Mouse (Mus musculus) embryonic facial prominence, embryonic 11.5 days (tissue): ENCODE measurements at regions not wholly inside any gene's neighbourhood (a gene's known extent, or its start where the extent isn't known, plus 50 kb on each side); places are given as distances from the start of the nearest gene placed in this dataset.

ENCODE experiments used
- ATAC-seq: fragments of 200-750 bp; cut with Nextera tagmentation; replicated peaks from 2 replicates; pipeline ENCODE4 v1.8.0; 2017; ENCODE audit warnings: low read depth; ENCODE audit not compliant: insufficient number of reproducible peaks, low FRiP score, low TSS enrichment
- DNase-seq: peaks from one replicate; pipeline ENCODE4 v3.0.0-alpha.2; 2015; ENCODE audit warnings: low spot score
- H3K27ac ChIP-seq: fragments of 300-500 bp; sonication (generic); replicated peaks from 2 replicates; pipeline ENCODE4 v1.5.1; 2014; ENCODE audit warnings: mild to moderate bottlenecking, low read depth, low read length, control low read depth
- H3K27me3 ChIP-seq: fragments of 300-500 bp; sonication (generic); 2 replicates; pipeline ENCODE4 v1.6.1; 2014; ENCODE audit warnings: mild to moderate bottlenecking, low read length, moderate library complexity, mixed read lengths; ENCODE audit not compliant: control insufficient read depth, insufficient read depth
- H3K36me3 ChIP-seq: fragments of 300-500 bp; sonication (generic); replicated peaks from 2 replicates; pipeline ENCODE4 v1.6.1; 2014; ENCODE audit warnings: low read depth, mild to moderate bottlenecking, low read length, moderate library complexity, mixed read lengths; ENCODE audit not compliant: control insufficient read depth, insufficient read depth
- H3K4me1 ChIP-seq: fragments of 300-500 bp; sonication (generic); 2 replicates; pipeline ENCODE4 v1.6.1; 2014; ENCODE audit warnings: low read length, mixed read lengths; ENCODE audit not compliant: control insufficient read depth, insufficient read depth
- H3K4me2 ChIP-seq: fragments of 300-500 bp; sonication (generic); 2 replicates; pipeline ENCODE4 v1.6.1; 2014; ENCODE audit warnings: low read depth, mild to moderate bottlenecking, control low read depth, low read length, moderate library complexity
- H3K4me3 ChIP-seq: fragments of 300-500 bp; sonication (generic); 2 replicates; pipeline ENCODE4 v1.5.1; 2014; ENCODE audit warnings: low read depth, low read length, control low read depth
- H3K9ac ChIP-seq: fragments of 300-500 bp; sonication (generic); replicated peaks from 2 replicates; pipeline ENCODE4 v1.6.1; 2014; ENCODE audit warnings: mild to moderate bottlenecking, control low read depth, low read length
- H3K9me3 ChIP-seq: fragments of 300-500 bp; sonication (generic); replicated peaks from 2 replicates; pipeline ENCODE4 v1.6.1; 2016; ENCODE audit warnings: mild to moderate bottlenecking, low read length, inconsistent platforms, mixed read lengths; ENCODE audit not compliant: control insufficient read depth
- WGBS: fragments of 180-500 bp; shearing (Covaris S2); extraction: QIAGEN DNeasy Blood & Tissue Kit; methylation state at CpG from one replicate; pipeline ENCODE4 v1.1.7; 2014; 5-methylcytosine and 5-hydroxymethylcytosine counted together

GRCm38 (mm10) chr2:48650281-48650680, 163.6 kb upstream of the Acvr2a start:
- H3K9me3 ChIP-seq = no peaks in the 10 kb centered on the region
- no peak overlapping the region for H3K4me3 ChIP-seq
- no peak overlapping the region for H3K27ac ChIP-seq
- H3K4me2 ChIP-seq = no peak overlapping the region
- no peaks in the 10 kb centered on the region for H3K27me3 ChIP-seq
- no peaks in the 10 kb centered on the region for H3K36me3 ChIP-seq
- no peak for DNase-seq
- no peaks in the 10 kb centered on the region for H3K4me1 ChIP-seq
- ATAC-seq = no peak
- H3K9ac ChIP-seq = no peak overlapping the region
- 45% methylated on average over 2 of the region's 2 CpGs for WGBS

GRCm38 (mm10) chr2:48661222-48661621, 152.7 kb upstream of the Acvr2a start:
- no peak overlapping the region for H3K4me2 ChIP-seq
- no peaks in the 10 kb centered on the region for H3K4me1 ChIP-seq
- no peaks in the 10 kb centered on the region for H3K36me3 ChIP-seq
- H3K9ac ChIP-seq = no peak overlapping the region
- H3K9me3 ChIP-seq = no peaks in the 10 kb centered on the region
- H3K27me3 ChIP-seq = no peaks in the 10 kb centered on the region
- no peak overlapping the region for H3K27ac ChIP-seq
- ATAC-seq (no peak), DNase-seq (no peak)
- H3K4me3 ChIP-seq = no peak overlapping the region
- WGBS = 51% methylated on average over 1 of the region's 1 CpGs

GRCm38 (mm10) chr2:48665103-48665502, 148.8 kb upstream of the Acvr2a start:
- ATAC-seq (no peak), DNase-seq (no peak)
- Histone ChIP-seq H3K36me3 (no peaks in the 10 kb centered on the region), H3K9ac (no peak overlapping the region), H3K27me3 (no peaks in the 10 kb centered on the region), H3K27ac (no peak overlapping the region), H3K4me1 (no peaks in the 10 kb centered on the region), H3K9me3 (no peaks in the 10 kb centered on the region), H3K4me3 (no peak overlapping the region), H3K4me2 (no peak overlapping the region)
- 60% methylated on average over 2 of the region's 2 CpGs for WGBS

- DNase-seq (no peak), ATAC-seq (no peak)
- H3K9ac ChIP-seq = no peak overlapping the region
- H3K4me2 ChIP-seq = no peak overlapping the region
- H3K27me3 ChIP-seq = no peaks in the 10 kb centered on the region
- no peaks in the 10 kb centered on the region for H3K9me3 ChIP-seq
- H3K4me3 ChIP-seq = no peak overlapping the region
- H3K27ac ChIP-seq = no peak overlapping the region
- no peaks in the 10 kb centered on the region for H3K36me3 ChIP-seq
- 72% methylated on average over 1 of the region's 1 CpGs for WGBS
- no peaks in the 10 kb centered on the region for H3K4me1 ChIP-seq
Measured at GRCm38 (mm10) chr2:48689098-48689497, 124.8 kb upstream of the Acvr2a start.

- Histone ChIP-seq H3K9ac (no peak overlapping the region), H3K36me3 (no peaks in the 10 kb centered on the region)
Measured at GRCm38 (mm10) chr2:48694509-48694908, 119.4 kb upstream of the Acvr2a start.

GRCm38 (mm10) chr2:48700886-48701285, 113.0 kb upstream of the Acvr2a start:
- H3K4me3 ChIP-seq = no peak overlapping the region
- H3K36me3 ChIP-seq = no peaks in the 10 kb centered on the region
- H3K4me2 ChIP-seq = no peak overlapping the region
- DNase-seq (no peak), ATAC-seq (no peak)
- WGBS = 76% methylated on average over 2 of the region's 2 CpGs
- no peak overlapping the region for H3K9ac ChIP-seq
- H3K9me3 ChIP-seq = no peaks in the 10 kb centered on the region
- H3K27me3 ChIP-seq = no peaks in the 10 kb centered on the region
- H3K27ac ChIP-seq = no peak overlapping the region
- H3K4me1 ChIP-seq = no peaks in the 10 kb centered on the region

More at GRCm38 (mm10) chr2:48694509-48694908, 119.4 kb upstream of the Acvr2a start:
- Histone ChIP-seq H3K4me3 (no peak overlapping the region), H3K27ac (no peak overlapping the region), H3K4me1 (no peaks in the 10 kb centered on the region), H3K4me2 (no peak overlapping the region), H3K27me3 (no peaks in the 10 kb centered on the region), H3K9me3 (no peaks in the 10 kb centered on the region)
- ATAC-seq (no peak), DNase-seq (no peak)
- 95% methylated on average over 3 of the region's 3 CpGs for WGBS

- H3K27me3 ChIP-seq = no peaks in the 10 kb centered on the region
- DNase-seq = peak; percentile 14
- no peak overlapping the region for H3K4me2 ChIP-seq
- H3K9ac ChIP-seq = no peak overlapping the region
- H3K9me3 ChIP-seq = no peaks in the 10 kb centered on the region
- no peak for ATAC-seq
- H3K4me1 ChIP-seq = no peaks in the 10 kb centered on the region
- no peaks in the 10 kb centered on the region for H3K36me3 ChIP-seq
- H3K27ac ChIP-seq = no peak overlapping the region
- 57% methylated on average over 12 of the region's 12 CpGs for WGBS
- H3K4me3 ChIP-seq = no peak overlapping the region
Measured at GRCm38 (mm10) chr2:48705103-48705804, 108.7 kb upstream of the Acvr2a start.

GRCm38 (mm10) chr2:48705805-48706150, 108.1 kb upstream of the Acvr2a start:
- Histone ChIP-seq H3K9ac (no peak overlapping the region), H3K27ac (no peak overlapping the region), H3K4me3 (no peak overlapping the region), H3K4me2 (no peak overlapping the region), H3K27me3 (no peaks in the 10 kb centered on the region), H3K9me3 (no peaks in the 10 kb centered on the region), H3K36me3 (no peaks in the 10 kb centered on the region), H3K4me1 (no peaks in the 10 kb centered on the region)
- WGBS = 61% methylated on average over 3 of the region's 3 CpGs
- ATAC-seq = no peak
- DNase-seq = no peak
